Mouse (Mus musculus) liver, embryonic 14.5 days (tissue): ENCODE data around the gene Gfod2. TPM values are rescaled to one million over a fixed set of nuclear protein-coding genes. Genes with fewer than 3 reads are reported as not detected.

Source experiments
- ATAC-seq: fragments of 200-750 bp; cut with Nextera tagmentation; 2 replicates; pipeline ENCODE4 v1.8.0; 2017; ENCODE audit warnings: moderate number of reproducible peaks, mild to moderate bottlenecking, moderate library complexity; ENCODE audit not compliant: insufficient read depth
- DNase-seq, 3 experiments: peaks; one replicate each; pipeline ENCODE4 v3.0.0-alpha.2; 2012 to 2013; ENCODE audit warnings: low read depth in 3 of 3, low spot score in 3 of 3
- H3K27ac ChIP-seq: fragments of 300-500 bp; sonication (generic); 2 replicates; pipeline ENCODE4 v1.5.1; 2014; ENCODE audit warnings: moderate library complexity, mild to moderate bottlenecking, control low read depth, inconsistent platforms
- H3K27me3 ChIP-seq: fragments of 300-500 bp; sonication (generic); 2 replicates; pipeline ENCODE4 v1.6.1; 2014; ENCODE audit warnings: mild to moderate bottlenecking, low read length, moderate library complexity; ENCODE audit not compliant: control insufficient read depth, insufficient read depth
- H3K36me3 ChIP-seq: fragments of 300-500 bp; sonication (generic); replicated peaks from 2 replicates; pipeline ENCODE4 v1.6.1; 2014; ENCODE audit warnings: low read depth; ENCODE audit not compliant: control insufficient read depth, insufficient read depth
- H3K4me1 ChIP-seq, 2 experiments: fragments of 200-500 bp in 1 of 2; fragments of 300-500 bp in 1 of 2; sonication (generic) in 1 of 2; replicated peaks; 2 replicates each; pipeline ENCODE4 v1.6.1; 2012 to 2014; ENCODE audit warnings: antibody characterized with exemption in 1 of 2, inconsistent platforms in 1 of 2, low read length in 1 of 2; ENCODE audit not compliant: control insufficient read depth in 2 of 2, insufficient read depth in 2 of 2
- H3K4me2 ChIP-seq: fragments of 300-500 bp; sonication (generic); 2 replicates; pipeline ENCODE4 v1.6.1; 2014; ENCODE audit warnings: low read depth, mild to moderate bottlenecking, control low read depth, moderate library complexity
- H3K4me3 ChIP-seq, 2 experiments: fragments of 200-500 bp in 1 of 2; fragments of 300-500 bp in 1 of 2; sonication (generic) in 1 of 2; 2 replicates each; pipeline ENCODE4 v1.5.1; 2012 to 2014; ENCODE audit warnings: low read depth in 2 of 2, low read length in 2 of 2, mild to moderate bottlenecking in 2 of 2, control low read depth in 1 of 2, inconsistent platforms in 1 of 2, moderate library complexity in 1 of 2; ENCODE audit not compliant: insufficient read depth in 1 of 2
- H3K9ac ChIP-seq: fragments of 300-500 bp; sonication (generic); replicated peaks from 2 replicates; pipeline ENCODE4 v1.6.1; 2014; ENCODE audit warnings: mild to moderate bottlenecking, control low read depth, moderate library complexity
- H3K9me3 ChIP-seq: fragments of 300-500 bp; sonication (generic); 2 replicates; pipeline ENCODE4 v1.6.1; 2016; ENCODE audit warnings: low read length, mixed read lengths; ENCODE audit not compliant: control insufficient read depth
- CTCF ChIP-seq: IDR thresholded peaks from 2 replicates; pipeline ENCODE4 v1.5.1; 2016; ENCODE audit warnings: antibody characterized with exemption, low read depth, control low read depth
- EP300 ChIP-seq: IDR thresholded peaks from 2 replicates; pipeline ENCODE4 v1.6.1; 2016; ENCODE audit warnings: antibody characterized with exemption, low read depth
- WGBS: fragments of 180-500 bp; shearing (Covaris S2); extraction: QIAGEN DNeasy Blood & Tissue Kit; methylation state at CpG from one replicate; pipeline ENCODE4 v1.1.7; 2014; ENCODE audit not compliant: insufficient replicate concordance; 5-methylcytosine and 5-hydroxymethylcytosine counted together
- polyA plus RNA-seq, 2 experiments: library from polyadenylated mRNA; depleted of rRNA in 1 of 2; stranded (reverse) in 1 of 2; unstranded in 1 of 2; fragments of >200 nt; fragmentation: Nextera tagmentation in 1 of 2; extraction: Ambion mirVana in 1 of 2; gene quantifications; 2 replicates each; pipeline versions ENCODE4 v1.2.1 to v1.2.3; 2012 to 2014

The Gfod2 gene
- polyA plus RNA-seq, 2 experiments, result 0.84 to 1.1 TPM

DNA sequence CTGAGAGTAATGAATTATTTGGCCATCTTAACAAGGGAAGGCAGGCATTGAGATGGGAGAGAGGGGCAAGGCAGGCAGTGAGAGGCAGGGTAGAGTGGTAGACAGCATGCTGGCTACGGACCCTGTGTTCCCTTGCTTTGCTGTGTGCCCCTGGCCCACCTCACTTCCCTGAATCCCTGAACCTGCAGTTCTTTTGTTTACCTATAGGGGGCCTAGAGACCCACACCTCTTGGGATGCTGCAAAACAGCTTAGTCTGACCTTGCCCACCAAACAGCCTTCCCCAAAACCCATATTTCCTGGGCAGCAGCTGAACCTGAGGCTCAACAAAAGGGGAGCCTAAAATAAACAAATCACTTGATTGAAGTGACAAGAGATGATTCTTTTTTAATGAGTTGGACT, 12.1 kb upstream of the Gfod2 start:
- Histone ChIP-seq H3K36me3 (peaks cover 83% of the 10 kb centered on the region), H3K4me2 (no peak overlapping the region), H3K27me3 (no peaks in the 10 kb centered on the region), H3K9ac (no peak overlapping the region), H3K9me3 (no peaks in the 10 kb centered on the region), H3K4me1 (no peaks in the 10 kb centered on the region), H3K27ac (no peak overlapping the region), H3K4me3 (no peak overlapping the region)
- TF ChIP-seq EP300 (no peak), CTCF (peak; percentile 80)
- 65% methylated on average over 1 of the region's 1 CpGs for WGBS
- ATAC-seq (no peak), DNase-seq (no peak)

DNA sequence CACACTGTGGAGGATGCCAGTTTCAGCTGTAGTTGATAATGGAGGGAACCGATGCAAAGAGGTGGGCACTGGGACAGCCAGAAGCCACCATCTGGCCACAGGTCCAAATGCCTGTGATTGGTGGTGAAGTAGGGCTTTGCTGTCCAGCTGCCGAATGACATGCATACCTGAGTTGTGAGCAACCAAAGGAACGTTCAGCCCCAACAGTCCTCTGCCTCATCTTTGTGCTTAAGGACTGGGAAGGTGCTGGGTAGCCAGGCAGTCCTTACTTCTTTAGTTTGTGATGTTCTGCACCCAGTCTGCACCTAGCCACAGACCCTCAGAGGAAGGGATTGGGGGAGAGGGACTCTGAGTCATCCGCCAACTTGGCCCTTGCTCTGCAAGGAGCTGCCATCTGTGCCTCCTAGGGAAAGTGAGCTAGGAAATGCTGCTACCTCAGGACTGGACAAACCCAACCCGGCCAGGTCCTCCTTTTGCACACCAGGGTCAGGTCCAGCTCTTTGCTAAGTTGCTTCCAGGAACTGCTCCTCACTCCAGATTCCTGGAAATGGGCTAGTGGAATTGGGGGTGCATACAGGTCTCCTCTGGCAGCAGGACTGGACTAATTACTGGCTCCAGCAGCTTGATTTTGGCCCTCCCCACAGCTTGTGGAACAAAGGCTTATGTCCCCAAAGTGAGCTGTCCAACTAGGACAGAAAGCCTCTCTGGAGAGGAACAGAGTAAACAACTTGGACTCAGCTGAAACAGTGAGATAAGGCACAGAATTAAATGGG, 10.2 kb upstream of the Gfod2 start:
- no peak for DNase-seq
- 91% methylated on average over 5 of the region's 5 CpGs for WGBS
- TF ChIP-seq EP300, result no peak
- no peak for TF ChIP-seq CTCF
- Histone ChIP-seq H3K9ac (no peak overlapping the region), H3K4me3 (no peak overlapping the region), H3K9me3 (no peaks in the 10 kb centered on the region), H3K4me2 (no peak overlapping the region), H3K27me3 (no peaks in the 10 kb centered on the region), H3K4me1 (no peaks in the 10 kb centered on the region), H3K36me3 (peaks cover 63% of the 10 kb centered on the region), H3K27ac (no peak overlapping the region)
- no peak for ATAC-seq

DNA sequence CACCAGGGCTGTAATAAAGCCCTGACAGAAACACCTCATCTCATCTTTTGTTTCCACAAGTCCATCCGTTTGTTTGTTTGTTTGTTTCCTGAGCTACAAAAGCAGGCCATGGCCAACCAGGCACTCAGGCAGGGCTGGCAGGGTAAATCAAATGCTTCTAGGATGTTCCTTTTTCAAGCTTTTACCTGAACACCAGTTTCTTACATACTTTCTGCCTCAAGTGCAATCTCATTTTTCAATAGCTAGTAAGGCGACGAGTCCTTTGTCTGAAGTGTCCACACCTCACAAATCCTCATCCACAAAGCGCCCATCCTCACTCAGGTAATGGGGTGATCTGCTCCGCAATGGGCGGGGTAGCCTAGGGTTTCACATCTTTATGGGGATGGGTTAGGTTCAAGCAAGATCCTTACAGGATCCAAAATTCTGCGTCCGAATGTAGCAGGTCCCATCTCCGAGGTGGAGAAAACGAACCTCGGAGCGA, 628 bp downstream of the Gfod2 start:
- 5% methylated on average over 12 of the region's 12 CpGs for WGBS
- ATAC-seq, result no peak
- DNase-seq, result no peak

DNA sequence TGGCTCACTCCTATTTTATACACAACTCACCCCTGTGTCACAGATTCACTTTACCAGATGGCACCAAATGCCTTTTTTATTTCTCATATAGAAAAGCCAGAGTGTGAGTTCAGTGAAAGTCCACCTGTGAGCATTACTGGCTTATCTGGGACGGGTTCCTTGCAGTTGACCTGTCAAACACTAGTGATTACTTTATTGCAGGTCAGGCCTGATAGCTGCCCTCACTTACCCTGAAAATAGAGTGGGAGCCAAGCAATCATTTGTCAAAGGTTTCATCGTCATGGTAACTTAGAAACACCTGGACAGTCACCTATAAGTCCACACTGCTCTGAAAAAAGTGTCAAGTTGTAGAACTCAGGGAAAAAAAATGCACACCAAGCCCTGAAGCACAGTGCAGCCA, 3.8 kb downstream of the Gfod2 start:
- DNase-seq, result no peak
- no peaks in the 10 kb centered on the region for H3K9me3 ChIP-seq
- H3K9ac ChIP-seq, result no peak overlapping the region
- no peak overlapping the region for H3K27ac ChIP-seq
- H3K36me3 ChIP-seq, result no peaks in the 10 kb centered on the region
- H3K27me3 ChIP-seq, result no peaks in the 10 kb centered on the region
- no peak overlapping the region for H3K4me3 ChIP-seq
- H3K4me2 ChIP-seq, result no peak overlapping the region
- TF ChIP-seq EP300 (no peak), CTCF (no peak)
- WGBS, result 52% methylated on average over 2 of the region's 2 CpGs
- peaks cover 12 to 18% of the 10 kb centered on the region in 2 experiments for H3K4me1 ChIP-seq
- no peak for ATAC-seq

More for the DNA sequence above, 628 bp downstream of the Gfod2 start:
- peak overlapping the region; percentile 79 to 86 for H3K4me3 ChIP-seq
- no peaks in the 10 kb centered on the region for H3K36me3 ChIP-seq
- H3K9me3 ChIP-seq, result no peaks in the 10 kb centered on the region
- no peaks in the 10 kb centered on the region for H3K27me3 ChIP-seq
- H3K27ac ChIP-seq, result no peak overlapping the region
- TF ChIP-seq CTCF (no peak), EP300 (no peak)
- H3K9ac ChIP-seq, result peak overlapping the region; percentile 81
- H3K4me2 ChIP-seq, result peak overlapping the region; percentile 99
- peaks cover 12 to 15% of the 10 kb centered on the region in 2 experiments; a peak in 3 of 4 replicates for H3K4me1 ChIP-seq

DNA sequence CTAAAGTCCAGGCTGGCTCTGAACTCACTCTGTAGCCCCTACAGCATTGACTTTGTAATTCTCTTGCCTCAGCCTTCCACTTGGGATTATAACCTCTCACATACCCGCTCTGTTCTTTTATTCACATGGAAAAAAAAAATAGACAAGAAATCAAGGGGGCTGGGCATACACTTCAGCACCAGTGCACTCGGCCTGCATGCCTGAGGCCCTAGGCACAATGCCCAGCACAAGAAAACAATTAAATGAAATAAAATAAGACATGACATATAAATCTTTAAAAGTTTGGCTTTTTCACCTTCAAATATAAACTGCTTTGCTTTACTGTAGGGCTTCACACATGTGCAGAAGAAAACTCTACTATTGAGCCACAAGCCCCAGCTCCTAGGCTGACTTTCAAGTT, 4.5 kb downstream of the Gfod2 start:
- Histone ChIP-seq H3K36me3 (no peaks in the 10 kb centered on the region), H3K27me3 (no peaks in the 10 kb centered on the region), H3K4me3 (no peak overlapping the region), H3K9ac (no peak overlapping the region), H3K9me3 (no peaks in the 10 kb centered on the region), H3K4me1 (peaks cover 7 to 12% of the 10 kb centered on the region in 2 experiments), H3K27ac (no peak overlapping the region), H3K4me2 (no peak overlapping the region)
- DNase-seq (no peak), ATAC-seq (no peak)
- TF ChIP-seq EP300, result no peak
- WGBS, result 81% methylated on average over 2 of the region's 2 CpGs
